Mouse (Mus musculus): ENCODE data around the gene Sgpp2. TPM values are rescaled to one million over a fixed set of nuclear protein-coding genes. Genes with fewer than 3 reads are reported as not detected.

The Sgpp2 gene
- total RNA-seq, 1 experiment = 0.22 TPM

GRCm38 (mm10) chr1:78318089-78318760, 8.1 kb downstream of the Sgpp2 start:
- Histone ChIP-seq H3K4me1 (ENCODE audit: control insufficient read depth in 2 of 2, insufficient read depth in 2 of 2, low read length in 2 of 2, poor library complexity in 1 of 2) (no peaks in the 10 kb centered on the region), H3K9me3 (ENCODE audit: control insufficient read depth, insufficient read depth, low read depth, low read length) (no peaks in the 10 kb centered on the region), H3K27ac (ENCODE audit: insufficient read depth, low read depth, low read length, poor library complexity, severe bottlenecking) (no peak overlapping the region), H3K36me3 (ENCODE audit: control insufficient read depth, insufficient read depth, low read length, poor library complexity, severe bottlenecking) (no peaks in the 10 kb centered on the region), H3K4me3 (ENCODE audit: insufficient read depth in 1 of 2, low read depth in 1 of 2, low read length in 2 of 2, poor library complexity in 1 of 2, severe bottlenecking in 1 of 2) (no peak overlapping the region), H3K9ac (ENCODE audit: insufficient read depth, low read depth, low read length, poor library complexity, severe bottlenecking) (no peak overlapping the region)
- no peak for DNase-seq (ENCODE audit: low read depth, low spot score)
- in situ Hi-C loops (cut with MboI; ENCODE audit: low sequenced_read_pairs in 2 of 2, unreplicated experiment in 2 of 2) = no loop called here
- TF ChIP-seq MAFK (IDR thresholded peaks at IDR 0.05; ENCODE audit: insufficient read depth, low read depth, low read length) = no peak
- no peak for TF ChIP-seq HCFC1 (IDR thresholded peaks at IDR 0.05; ENCODE audit: borderline replicate concordance, insufficient read depth, low read length)
- TF ChIP-seq ZC3H11A (IDR thresholded peaks at IDR 0.05; ENCODE audit: borderline replicate concordance, low read depth, low read length) = no peak
- TF ChIP-seq ZNF384 (IDR thresholded peaks at IDR 0.05; ENCODE audit: low read depth, low read length) = no peak
- TF ChIP-seq CHD2 (IDR thresholded peaks at IDR 0.05; ENCODE audit: low read depth, low read length) = no peak

- Histone ChIP-seq H3K36me3 (ENCODE audit: control insufficient read depth, insufficient read depth, low read length, poor library complexity, severe bottlenecking) (no peaks in the 10 kb centered on the region), H3K9ac (ENCODE audit: insufficient read depth, low read depth, low read length, poor library complexity, severe bottlenecking) (no peak overlapping the region), H3K4me3 (ENCODE audit: insufficient read depth in 1 of 2, low read depth in 1 of 2, low read length in 2 of 2, poor library complexity in 1 of 2, severe bottlenecking in 1 of 2) (no peak overlapping the region), H3K27ac (ENCODE audit: insufficient read depth, low read depth, low read length, poor library complexity, severe bottlenecking) (no peak overlapping the region), H3K9me3 (ENCODE audit: control insufficient read depth, insufficient read depth, low read depth, low read length) (no peaks in the 10 kb centered on the region), H3K4me1 (ENCODE audit: control insufficient read depth in 2 of 2, insufficient read depth in 2 of 2, low read length in 2 of 2, poor library complexity in 1 of 2) (no peaks in the 10 kb centered on the region)
- DNase-seq (ENCODE audit: low read depth, low spot score) = no peak
- no peak for TF ChIP-seq ZNF384 (IDR thresholded peaks at IDR 0.05; ENCODE audit: low read depth, low read length)
- in situ Hi-C loops (cut with MboI; ENCODE audit: low sequenced_read_pairs in 2 of 2, unreplicated experiment in 2 of 2) = no loop called here
Measured at GRCm38 (mm10) chr1:78320291-78320690, 10.1 kb downstream of the Sgpp2 start.

- Histone ChIP-seq H3K27ac (ENCODE audit: insufficient read depth, low read depth, low read length, poor library complexity, severe bottlenecking) (no peak overlapping the region), H3K4me3 (ENCODE audit: insufficient read depth in 1 of 2, low read depth in 1 of 2, low read length in 2 of 2, poor library complexity in 1 of 2, severe bottlenecking in 1 of 2) (no peak overlapping the region), H3K9ac (ENCODE audit: insufficient read depth, low read depth, low read length, poor library complexity, severe bottlenecking) (no peak overlapping the region), H3K4me1 (ENCODE audit: control insufficient read depth in 2 of 2, insufficient read depth in 2 of 2, low read length in 2 of 2, poor library complexity in 1 of 2) (no peaks in the 10 kb centered on the region), H3K9me3 (ENCODE audit: control insufficient read depth, insufficient read depth, low read depth, low read length) (no peaks in the 10 kb centered on the region), H3K36me3 (ENCODE audit: control insufficient read depth, insufficient read depth, low read length, poor library complexity, severe bottlenecking) (no peaks in the 10 kb centered on the region)
- TF ChIP-seq CHD2 (IDR thresholded peaks at IDR 0.05; ENCODE audit: low read depth, low read length) (no peak), ZNF384 (IDR thresholded peaks at IDR 0.05; ENCODE audit: low read depth, low read length) (no peak), MAFK (IDR thresholded peaks at IDR 0.05; ENCODE audit: insufficient read depth, low read depth, low read length) (no peak), HCFC1 (IDR thresholded peaks at IDR 0.05; ENCODE audit: borderline replicate concordance, insufficient read depth, low read length) (no peak), ZC3H11A (IDR thresholded peaks at IDR 0.05; ENCODE audit: borderline replicate concordance, low read depth, low read length) (no peak)
- in situ Hi-C loops (cut with MboI; ENCODE audit: low sequenced_read_pairs in 2 of 2, unreplicated experiment in 2 of 2) = no loop called here
- DNase-seq (ENCODE audit: low read depth, low spot score) = no peak
Measured at GRCm38 (mm10) chr1:78322098-78322778, 12.1 kb downstream of the Sgpp2 start.

- no peak for DNase-seq (ENCODE audit: low read depth, low spot score)
- in situ Hi-C loops (cut with MboI; ENCODE audit: low sequenced_read_pairs in 2 of 2, unreplicated experiment in 2 of 2) = no loop called here
- no peak overlapping the region for H3K9ac ChIP-seq (ENCODE audit: insufficient read depth, low read depth, low read length, poor library complexity, severe bottlenecking)
- no peaks in the 10 kb centered on the region for H3K9me3 ChIP-seq (ENCODE audit: control insufficient read depth, insufficient read depth, low read depth, low read length)
- TF ChIP-seq ZNF384 (IDR thresholded peaks at IDR 0.05; ENCODE audit: low read depth, low read length) = no peak
- no peak for TF ChIP-seq MAFK (IDR thresholded peaks at IDR 0.05; ENCODE audit: insufficient read depth, low read depth, low read length)
- TF ChIP-seq CHD2 (IDR thresholded peaks at IDR 0.05; ENCODE audit: low read depth, low read length) = no peak
- TF ChIP-seq ZC3H11A (IDR thresholded peaks at IDR 0.05; ENCODE audit: borderline replicate concordance, low read depth, low read length) = no peak
- TF ChIP-seq HCFC1 (IDR thresholded peaks at IDR 0.05; ENCODE audit: borderline replicate concordance, insufficient read depth, low read length) = no peak
- H3K27ac ChIP-seq (ENCODE audit: insufficient read depth, low read depth, low read length, poor library complexity, severe bottlenecking) = no peak overlapping the region
- no peak overlapping the region for H3K4me3 ChIP-seq (ENCODE audit: insufficient read depth in 1 of 2, low read depth in 1 of 2, low read length in 2 of 2, poor library complexity in 1 of 2, severe bottlenecking in 1 of 2)
- H3K36me3 ChIP-seq (ENCODE audit: control insufficient read depth, insufficient read depth, low read length, poor library complexity, severe bottlenecking) = no peaks in the 10 kb centered on the region
- H3K4me1 ChIP-seq (ENCODE audit: control insufficient read depth in 2 of 2, insufficient read depth in 2 of 2, low read length in 2 of 2, poor library complexity in 1 of 2) = no peaks in the 10 kb centered on the region
Measured at GRCm38 (mm10) chr1:78322844-78323243, 12.7 kb downstream of the Sgpp2 start.

All from ES-E14 (cell line).